Mouse (Mus musculus) midbrain, embryonic 11.5 days (tissue): ENCODE results near the gene Usp30. TPM values are rescaled to one million over a fixed set of nuclear protein-coding genes. Genes with fewer than 3 reads are reported as not detected.

Experiments
- ATAC-seq: fragments of 200-750 bp; cut with Nextera tagmentation; 2 replicates; pipeline ENCODE4 v1.8.0; 2017; ENCODE audit warnings: moderate TSS enrichment, moderate library complexity; ENCODE audit not compliant: low FRiP score
- DNase-seq: peaks from one replicate; pipeline ENCODE4 v3.0.0; 2015; ENCODE audit warnings: low spot score; ENCODE audit errors: missing footprints
- H3K27ac ChIP-seq: fragments of 300-500 bp; sonication (generic); 2 replicates; pipeline ENCODE4 v1.5.1; 2014; ENCODE audit warnings: low read depth, low read length
- H3K27me3 ChIP-seq: fragments of 300-500 bp; sonication (generic); 2 replicates; pipeline ENCODE4 v1.6.1; 2014; ENCODE audit warnings: mild to moderate bottlenecking, low read length, moderate library complexity, mixed read lengths; ENCODE audit not compliant: control insufficient read depth, insufficient read depth
- H3K36me3 ChIP-seq: fragments of 300-500 bp; sonication (generic); 2 replicates; pipeline ENCODE4 v1.6.1; 2014; ENCODE audit warnings: mild to moderate bottlenecking, low read length, moderate library complexity, mixed read lengths; ENCODE audit not compliant: control insufficient read depth, insufficient read depth
- H3K4me1 ChIP-seq: fragments of 300-500 bp; sonication (generic); 2 replicates; pipeline ENCODE4 v1.6.1; 2014; ENCODE audit warnings: low read length; ENCODE audit not compliant: control insufficient read depth, insufficient read depth
- H3K4me2 ChIP-seq: fragments of 300-500 bp; sonication (generic); 2 replicates; pipeline ENCODE4 v1.6.1; 2014; ENCODE audit warnings: mild to moderate bottlenecking, moderate library complexity
- H3K4me3 ChIP-seq: fragments of 300-500 bp; sonication (generic); 2 replicates; pipeline ENCODE4 v1.5.1; 2014; ENCODE audit warnings: low read depth, low read length
- H3K9ac ChIP-seq: fragments of 300-500 bp; sonication (generic); 2 replicates; pipeline ENCODE4 v1.6.1; 2014; ENCODE audit warnings: low read length
- H3K9me3 ChIP-seq: fragments of 300-500 bp; sonication (generic); 2 replicates; pipeline ENCODE4 v1.6.1; 2016; ENCODE audit warnings: low read length; ENCODE audit not compliant: control insufficient read depth
- WGBS: fragments of 180-500 bp; shearing (Covaris S2); extraction: QIAGEN DNeasy Blood & Tissue Kit; methylation state at CpG from one replicate; pipeline ENCODE4 v1.1.7; 2014; 5-methylcytosine and 5-hydroxymethylcytosine counted together
- polyA plus RNA-seq: library from polyadenylated mRNA; unstranded; fragments of >200 nt; fragmentation: Nextera tagmentation; extraction: Ambion mirVana; gene quantifications from 2 replicates; pipeline ENCODE4 v1.2.1, GENCODE M21; 2014

The Usp30 gene
- polyA plus RNA-seq, 1 experiment from 2014 or later, result 11.0 TPM

DNA sequence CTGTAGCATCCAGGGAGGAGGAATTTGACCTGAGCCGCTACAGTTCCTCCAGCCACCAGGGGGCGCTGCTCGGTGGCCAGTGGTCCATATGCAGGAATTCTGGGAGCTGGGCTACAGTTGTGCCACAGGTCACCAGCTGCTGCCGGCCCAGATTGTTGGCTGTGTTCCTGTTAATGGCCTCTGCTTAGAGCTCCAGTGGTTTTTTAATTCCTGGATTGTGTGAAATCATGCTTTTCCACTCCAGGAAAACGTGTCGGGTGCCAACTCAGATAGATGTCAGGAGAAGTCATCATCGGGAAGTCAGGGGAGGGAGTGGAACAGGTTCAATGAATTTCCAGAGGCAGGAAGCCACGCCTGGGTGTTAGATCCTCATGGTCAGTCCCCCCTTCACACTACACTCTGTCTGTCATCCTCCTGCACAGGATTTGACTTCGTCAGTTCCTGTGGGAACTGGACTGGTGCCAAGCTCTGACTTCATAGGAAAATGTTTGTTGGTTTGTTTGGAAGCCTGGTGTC lies 13.0 kb upstream of the Usp30 start:
- H3K9me3 ChIP-seq, result no peaks in the 10 kb centered on the region
- H3K9ac ChIP-seq, result no peak overlapping the region
- H3K36me3 ChIP-seq, result no peaks in the 10 kb centered on the region
- no peak overlapping the region for H3K4me2 ChIP-seq
- DNase-seq (peak; percentile 95), ATAC-seq (no peak)
- H3K4me3 ChIP-seq, result no peak overlapping the region
- H3K27ac ChIP-seq, result no peak overlapping the region
- no peaks in the 10 kb centered on the region; the same call in 1 of the 2 replicates for H3K4me1 ChIP-seq
- H3K27me3 ChIP-seq, result no peaks in the 10 kb centered on the region
- 41% methylated on average over 9 of the region's 9 CpGs for WGBS

DNA sequence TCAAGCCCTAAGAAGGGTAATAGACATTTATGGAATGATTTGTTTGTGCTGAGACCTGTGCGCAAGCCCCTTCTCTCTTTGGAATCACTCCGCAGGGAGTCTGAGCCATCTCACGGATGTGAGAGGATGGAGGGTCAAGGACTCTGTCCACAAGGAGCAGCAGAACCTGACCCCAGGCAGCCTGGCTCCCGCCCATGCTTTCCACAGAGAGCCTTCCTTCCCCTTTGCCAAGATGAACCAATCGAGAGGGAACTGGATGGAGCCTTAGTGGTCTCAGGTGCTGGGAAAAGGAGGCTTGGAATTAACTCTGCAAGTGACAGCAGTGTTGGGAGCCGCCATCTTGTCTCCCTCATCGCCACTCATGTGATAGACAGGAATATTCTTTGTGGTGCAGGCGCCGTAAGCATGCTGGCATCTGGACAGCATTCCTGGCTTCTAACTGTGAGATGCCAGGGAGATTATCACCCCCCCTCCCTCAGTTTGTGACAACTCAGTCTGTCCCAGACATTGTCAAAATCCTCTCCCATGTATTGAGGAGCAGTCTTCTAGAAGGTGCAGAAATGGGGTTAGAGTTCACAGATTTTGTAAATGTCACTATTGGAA lies 8.0 kb upstream of the Usp30 start:
- 80% methylated on average over 9 of the region's 9 CpGs for WGBS
- Histone ChIP-seq H3K27ac (no peak overlapping the region), H3K4me3 (no peak overlapping the region), H3K4me1 (no peaks in the 10 kb centered on the region), H3K4me2 (no peak overlapping the region), H3K9me3 (no peaks in the 10 kb centered on the region), H3K9ac (no peak overlapping the region), H3K27me3 (no peaks in the 10 kb centered on the region), H3K36me3 (no peaks in the 10 kb centered on the region)
- ATAC-seq (no peak), DNase-seq (peak; percentile 57)

- Histone ChIP-seq H3K9me3 (no peaks in the 10 kb centered on the region), H3K4me2 (no peak overlapping the region), H3K4me3 (no peak overlapping the region), H3K9ac (no peak overlapping the region), H3K27me3 (no peaks in the 10 kb centered on the region), H3K27ac (no peak overlapping the region), H3K4me1 (no peaks in the 10 kb centered on the region), H3K36me3 (no peaks in the 10 kb centered on the region)
- 67% methylated on average over 7 of the region's 7 CpGs for WGBS
- no peak for ATAC-seq
- no peak for DNase-seq
Measured at GRCm38 (mm10) chr5:114061675-114062074, 3.6 kb upstream of the Usp30 start.

- H3K9me3 ChIP-seq, result no peaks in the 10 kb centered on the region
- no peak overlapping the region for H3K4me3 ChIP-seq
- 72% methylated on average over 4 of the region's 4 CpGs for WGBS
- no peak for ATAC-seq
- H3K27me3 ChIP-seq, result no peaks in the 10 kb centered on the region
- no peak overlapping the region for H3K4me2 ChIP-seq
- H3K9ac ChIP-seq, result no peak overlapping the region
- DNase-seq, result peak; percentile 12
- no peak overlapping the region for H3K27ac ChIP-seq
- no peaks in the 10 kb centered on the region for H3K36me3 ChIP-seq
- no peaks in the 10 kb centered on the region for H3K4me1 ChIP-seq
Measured at GRCm38 (mm10) chr5:114063958-114064357, 1.3 kb upstream of the Usp30 start.

DNA sequence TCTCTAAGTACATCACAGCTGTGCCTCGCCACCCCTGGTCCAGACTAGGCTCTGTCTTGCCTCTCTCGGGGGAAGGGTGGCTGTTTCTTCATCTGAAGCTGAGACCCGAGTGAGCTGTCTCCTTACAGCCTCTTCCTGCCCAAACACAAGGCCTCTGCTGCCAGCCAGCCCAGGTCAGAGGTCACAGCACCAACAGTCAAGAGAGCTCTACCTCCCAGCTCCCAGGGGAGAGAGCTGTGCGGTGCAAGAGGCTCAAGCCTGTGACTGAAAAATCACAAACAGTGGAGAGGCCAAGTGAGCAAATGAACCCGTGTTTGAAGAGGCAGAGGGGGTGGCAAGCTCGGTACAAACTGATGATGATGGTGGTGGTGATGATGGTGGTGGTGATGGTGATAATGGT lies 1.3 kb downstream of the Usp30 start:
- Histone ChIP-seq H3K4me3 (no peak overlapping the region), H3K27me3 (no peaks in the 10 kb centered on the region), H3K27ac (no peak overlapping the region), H3K9me3 (no peaks in the 10 kb centered on the region), H3K9ac (no peak overlapping the region), H3K4me2 (no peak overlapping the region), H3K36me3 (no peaks in the 10 kb centered on the region), H3K4me1 (no peaks in the 10 kb centered on the region)
- 52% methylated on average over 6 of the region's 6 CpGs for WGBS
- DNase-seq (no peak), ATAC-seq (no peak)

- Histone ChIP-seq H3K27ac (no peak overlapping the region), H3K36me3 (no peaks in the 10 kb centered on the region), H3K4me2 (no peak overlapping the region), H3K9me3 (no peaks in the 10 kb centered on the region), H3K9ac (no peak overlapping the region), H3K4me1 (peaks cover 7% of the 10 kb centered on the region), H3K4me3 (no peak overlapping the region), H3K27me3 (no peaks in the 10 kb centered on the region)
- 87% methylated on average over 9 of the region's 9 CpGs for WGBS
- ATAC-seq (no peak), DNase-seq (no peak)
Measured at GRCm38 (mm10) chr5:114067543-114067942, 2.3 kb downstream of the Usp30 start.

DNA sequence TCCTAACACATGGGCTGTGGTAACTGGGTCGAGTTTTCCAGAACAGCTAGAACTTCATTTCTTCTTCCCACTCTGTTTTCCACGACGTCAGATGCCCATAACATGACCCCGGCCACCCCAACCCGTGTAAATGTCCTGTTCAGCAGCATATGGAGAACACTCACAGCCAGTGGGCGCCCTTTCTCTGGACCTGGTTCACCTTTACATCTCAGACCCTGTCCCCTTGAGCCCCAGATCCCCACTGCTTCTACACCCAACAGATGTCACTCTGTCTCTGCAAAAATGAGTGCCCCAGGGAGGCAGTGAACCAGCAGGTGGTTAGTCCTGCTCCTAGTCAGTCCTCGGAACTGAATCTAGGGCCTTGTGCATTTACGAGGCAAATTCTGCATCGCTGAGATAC lies 2.7 kb downstream of the Usp30 start:
- no peak overlapping the region for H3K4me2 ChIP-seq
- no peaks in the 10 kb centered on the region for H3K36me3 ChIP-seq
- no peak overlapping the region for H3K9ac ChIP-seq
- H3K27me3 ChIP-seq, result no peaks in the 10 kb centered on the region
- WGBS, result 78% methylated on average over 9 of the region's 9 CpGs
- ATAC-seq (no peak), DNase-seq (no peak)
- peaks cover 7% of the 10 kb centered on the region for H3K4me1 ChIP-seq
- no peak overlapping the region for H3K27ac ChIP-seq
- no peaks in the 10 kb centered on the region for H3K9me3 ChIP-seq
- no peak overlapping the region for H3K4me3 ChIP-seq

DNA sequence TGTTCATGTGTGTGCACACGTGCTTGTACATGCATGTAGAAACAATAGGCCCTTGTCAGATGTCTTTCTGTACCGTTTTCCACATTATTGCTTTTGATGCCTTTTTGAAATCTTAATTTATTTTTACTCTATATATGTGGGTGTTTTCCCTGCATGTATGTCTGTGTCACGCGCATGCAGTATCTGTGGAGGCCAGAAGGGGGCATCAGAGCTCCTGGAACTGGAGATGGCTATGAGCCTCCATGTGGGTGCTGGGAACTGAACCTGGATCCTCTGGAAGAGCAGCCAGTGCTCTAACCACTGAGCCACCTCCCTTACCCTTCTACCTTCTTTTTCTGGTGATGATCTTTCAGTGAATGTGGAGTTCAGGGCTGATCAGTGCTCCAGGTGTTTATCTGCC lies 5.6 kb downstream of the Usp30 start:
- Histone ChIP-seq H3K9me3 (no peaks in the 10 kb centered on the region), H3K4me2 (no peak overlapping the region), H3K27ac (no peak overlapping the region), H3K27me3 (no peaks in the 10 kb centered on the region), H3K4me3 (no peak overlapping the region), H3K4me1 (peaks cover 7% of the 10 kb centered on the region), H3K9ac (no peak overlapping the region), H3K36me3 (no peaks in the 10 kb centered on the region)
- DNase-seq, result no peak
- no peak for ATAC-seq
- 95% methylated on average over 4 of the region's 4 CpGs for WGBS

- ATAC-seq (peak; percentile 76), DNase-seq (peak; percentile 87)
- Histone ChIP-seq H3K9me3 (no peaks in the 10 kb centered on the region), H3K9ac (no peak overlapping the region), H3K27ac (peak overlapping the region; percentile 57), H3K4me3 (no peak overlapping the region), H3K36me3 (no peaks in the 10 kb centered on the region), H3K4me2 (no peak overlapping the region), H3K4me1 (peaks cover 7% of the 10 kb centered on the region), H3K27me3 (no peaks in the 10 kb centered on the region)
- 39% methylated on average over 2 of the region's 2 CpGs for WGBS
Measured at GRCm38 (mm10) chr5:114072262-114072661, 7.0 kb downstream of the Usp30 start.
